Mouse (Mus musculus): ENCODE results near the gene Siglech. TPM values are rescaled to one million over a fixed set of nuclear protein-coding genes. Genes with fewer than 3 reads are reported as not detected.

Siglech gene
- polyA plus RNA-seq (2012; ENCODE audit: insufficient read depth, insufficient read length, missing spikeins), result 0.56 TPM in 1 of 2 replicates, not detected in the other

DNA sequence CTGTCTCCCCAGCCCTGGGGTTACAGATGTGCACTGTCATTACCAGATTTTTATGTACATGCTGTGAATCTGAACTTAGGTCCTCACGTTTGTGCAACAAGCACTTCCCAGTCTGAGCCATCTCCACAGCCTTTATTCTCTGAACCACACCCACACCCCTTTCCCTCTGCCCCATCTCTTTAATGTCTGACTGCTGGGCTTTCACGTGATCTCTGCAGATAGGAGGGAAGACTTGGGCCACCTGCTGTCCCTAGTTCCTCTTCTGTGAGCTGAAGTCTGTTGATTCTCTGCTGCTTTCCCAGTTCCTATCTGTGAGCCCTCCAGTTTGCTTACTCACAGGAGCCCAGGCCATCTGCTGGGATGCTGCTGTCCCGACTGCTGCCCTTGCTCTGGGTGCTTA is at the start of gene Siglech:
TSS of gene Siglech (plus strand) at position 253 of the 400 bp plus-strand sequence.
- peak within 1 kb of the TSS; percentile 37; the same call in 1 of the 2 replicates for H3K27ac ChIP-seq (ENCODE audit: insufficient read depth, low read depth, low read length)
- TF ChIP-seq CTCF (IDR thresholded peaks at IDR 0.05; ENCODE audit: low read depth, low read length), result no peak
- no peak for TF ChIP-seq POLR2A (IDR thresholded peaks at IDR 0.05; ENCODE audit: borderline replicate concordance, low read depth, low read length)
- no peak within 1 kb of the TSS for H3K4me3 ChIP-seq (ENCODE audit: insufficient read depth, low read length)

DNA sequence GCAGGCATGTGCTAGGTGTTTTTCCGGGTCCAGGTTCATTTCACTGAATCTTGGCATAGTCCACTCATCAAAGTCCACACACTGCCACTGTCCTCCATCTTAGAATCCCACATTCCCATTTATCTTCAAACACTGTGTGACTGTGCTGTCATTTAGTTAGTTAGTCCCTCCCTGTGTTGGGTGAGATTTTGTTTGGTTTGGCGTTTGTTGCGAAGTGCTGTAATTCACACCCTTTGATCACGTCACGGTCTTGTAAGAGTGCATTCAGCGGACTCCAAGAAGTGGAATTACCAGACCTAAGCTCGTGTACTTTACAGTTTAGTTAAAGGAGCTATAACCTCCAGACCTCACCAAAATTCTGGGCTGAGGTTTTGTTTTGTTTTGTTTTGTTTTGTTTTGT is 45.3 kb upstream of the Siglech start:
- H3K27ac ChIP-seq (ENCODE audit: insufficient read depth, low read depth, low read length), result no peak overlapping the region
- H3K4me1 ChIP-seq (ENCODE audit: control insufficient read depth, insufficient read depth, low read length), result no peaks in the 10 kb centered on the region
- no peak overlapping the region for H3K4me3 ChIP-seq (ENCODE audit: insufficient read depth, low read length)
- TF ChIP-seq POLR2A (IDR thresholded peaks at IDR 0.05; ENCODE audit: borderline replicate concordance, low read depth, low read length) (no peak), CTCF (IDR thresholded peaks at IDR 0.05; ENCODE audit: low read depth, low read length) (no peak)

More for the DNA sequence above, at the start of gene Siglech:
- H3K4me1 ChIP-seq (ENCODE audit: control insufficient read depth, insufficient read depth, low read length), result peaks cover 16% of the 10 kb centered on the region

- H3K4me1 ChIP-seq (ENCODE audit: control insufficient read depth, insufficient read depth, low read length), result no peaks in the 10 kb centered on the region
- no peak overlapping the region for H3K27ac ChIP-seq (ENCODE audit: insufficient read depth, low read depth, low read length)
- TF ChIP-seq CTCF (IDR thresholded peaks at IDR 0.05; ENCODE audit: low read depth, low read length), result no peak
- TF ChIP-seq POLR2A (IDR thresholded peaks at IDR 0.05; ENCODE audit: borderline replicate concordance, low read depth, low read length), result no peak
- H3K4me3 ChIP-seq (ENCODE audit: insufficient read depth, low read length), result no peak overlapping the region
Observed at GRCm38 (mm10) chr7:55728903-55729302, 39.1 kb upstream of the Siglech start.

DNA sequence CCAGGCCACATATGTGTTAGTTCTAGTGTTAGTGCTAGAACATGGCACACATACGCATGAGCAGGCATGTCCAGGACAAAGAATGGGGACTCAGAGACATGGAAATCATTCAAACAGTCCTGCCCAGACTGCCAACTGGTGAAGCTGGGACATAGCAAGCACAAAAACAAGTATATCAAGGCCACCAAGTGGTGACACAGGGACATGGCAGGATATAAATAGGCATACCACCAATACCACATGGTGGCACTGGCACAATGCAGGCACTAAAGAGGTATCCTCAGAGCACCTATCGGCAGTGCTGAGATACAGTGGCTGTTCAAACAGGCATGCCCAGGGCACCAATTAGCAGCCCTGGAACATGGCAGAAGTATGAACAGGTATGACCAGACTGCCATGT is 33.5 kb upstream of the Siglech start:
- H3K27ac ChIP-seq (ENCODE audit: insufficient read depth, low read depth, low read length), result no peak overlapping the region
- H3K4me3 ChIP-seq (ENCODE audit: insufficient read depth, low read length), result no peak overlapping the region
- no peaks in the 10 kb centered on the region for H3K4me1 ChIP-seq (ENCODE audit: control insufficient read depth, insufficient read depth, low read length)
- TF ChIP-seq CTCF (IDR thresholded peaks at IDR 0.05; ENCODE audit: low read depth, low read length) (no peak), POLR2A (IDR thresholded peaks at IDR 0.05; ENCODE audit: borderline replicate concordance, low read depth, low read length) (no peak)

DNA sequence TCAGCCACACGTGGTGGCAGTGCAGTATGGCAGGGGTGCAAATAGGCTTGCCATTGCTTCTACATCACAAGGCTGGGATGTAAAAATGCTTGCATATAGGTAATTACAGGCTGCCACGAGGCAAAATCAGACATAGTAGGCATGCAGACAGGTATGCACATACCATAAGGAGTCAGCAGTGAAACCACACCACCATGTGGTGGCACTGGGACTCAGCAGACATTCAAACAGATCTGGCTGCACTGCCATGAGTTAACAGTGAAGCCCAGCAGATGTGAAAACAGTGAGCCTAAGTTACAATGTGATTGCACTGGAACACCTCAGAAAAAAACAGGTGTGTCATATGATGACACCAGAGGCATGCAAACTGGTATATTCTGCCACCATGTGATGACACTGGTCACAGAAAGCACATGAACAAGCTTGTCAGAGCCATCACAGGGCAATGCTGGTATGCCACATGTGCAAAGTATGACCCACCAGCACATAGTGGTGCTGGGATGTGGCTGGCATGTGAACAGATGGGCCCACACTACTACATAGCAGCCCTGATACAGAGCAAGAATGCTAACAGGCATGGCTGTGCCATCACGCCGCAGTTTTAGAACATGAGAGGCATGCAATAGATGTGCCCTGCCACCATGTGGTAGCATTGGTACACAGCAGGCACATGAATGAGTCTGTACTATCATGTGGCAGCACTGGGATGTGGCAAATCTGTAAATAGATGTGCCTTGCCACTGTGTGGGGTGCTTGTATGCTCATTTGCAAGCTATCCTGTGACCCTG is 30.7 kb upstream of the Siglech start:
- H3K4me3 ChIP-seq (ENCODE audit: insufficient read depth, low read length), result no peak overlapping the region
- H3K27ac ChIP-seq (ENCODE audit: insufficient read depth, low read depth, low read length), result no peak overlapping the region
- H3K4me1 ChIP-seq (ENCODE audit: control insufficient read depth, insufficient read depth, low read length), result no peaks in the 10 kb centered on the region
- TF ChIP-seq POLR2A (IDR thresholded peaks at IDR 0.05; ENCODE audit: borderline replicate concordance, low read depth, low read length), result no peak
- peak; percentile 53; the same call in 1 of the 2 replicates for TF ChIP-seq CTCF (IDR thresholded peaks at IDR 0.05; ENCODE audit: low read depth, low read length)

DNA sequence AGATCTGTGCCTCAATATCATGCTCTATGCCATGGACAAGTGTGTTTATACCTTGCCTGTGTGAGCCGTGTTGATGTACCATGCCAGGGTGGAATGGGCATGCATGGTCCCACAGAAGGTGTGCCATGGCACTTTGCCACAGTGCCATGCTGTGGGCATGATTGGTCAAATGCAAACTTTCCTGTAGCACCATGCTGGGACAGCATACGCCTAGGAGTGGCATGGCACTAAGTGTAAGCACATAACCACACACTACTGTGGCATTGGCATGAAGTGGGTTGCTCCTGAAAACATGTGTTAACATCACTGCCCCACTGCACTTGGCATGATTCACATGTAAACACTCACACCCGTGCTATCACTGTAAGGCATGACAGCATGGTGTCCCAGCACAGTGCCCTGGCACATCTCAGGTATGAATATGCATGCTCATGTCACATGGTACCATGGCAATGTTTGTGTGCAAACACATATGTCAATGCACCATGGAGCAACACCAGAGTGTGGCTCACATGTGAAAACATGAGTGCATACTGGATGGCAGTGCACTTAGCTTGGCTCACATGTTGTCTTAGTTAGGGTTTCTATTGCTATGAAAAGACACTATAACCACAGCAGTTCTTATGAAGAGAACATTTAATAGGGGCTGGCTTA is 24.2 kb upstream of the Siglech start:
- Histone ChIP-seq H3K27ac (ENCODE audit: insufficient read depth, low read depth, low read length) (no peak overlapping the region), H3K4me1 (ENCODE audit: control insufficient read depth, insufficient read depth, low read length) (no peaks in the 10 kb centered on the region), H3K4me3 (ENCODE audit: insufficient read depth, low read length) (no peak overlapping the region)
- no peak for TF ChIP-seq POLR2A (IDR thresholded peaks at IDR 0.05; ENCODE audit: borderline replicate concordance, low read depth, low read length)
- no peak for TF ChIP-seq CTCF (IDR thresholded peaks at IDR 0.05; ENCODE audit: low read depth, low read length)

- TF ChIP-seq POLR2A (IDR thresholded peaks at IDR 0.05; ENCODE audit: borderline replicate concordance, low read depth, low read length) (no peak), CTCF (IDR thresholded peaks at IDR 0.05; ENCODE audit: low read depth, low read length) (no peak)
- H3K27ac ChIP-seq (ENCODE audit: insufficient read depth, low read depth, low read length), result no peak overlapping the region
- H3K4me1 ChIP-seq (ENCODE audit: control insufficient read depth, insufficient read depth, low read length), result no peaks in the 10 kb centered on the region
- H3K4me3 ChIP-seq (ENCODE audit: insufficient read depth, low read length), result no peak overlapping the region
Observed at GRCm38 (mm10) chr7:55744566-55745220, 23.3 kb upstream of the Siglech start.

- no peaks in the 10 kb centered on the region for H3K4me1 ChIP-seq (ENCODE audit: control insufficient read depth, insufficient read depth, low read length)
- H3K27ac ChIP-seq (ENCODE audit: insufficient read depth, low read depth, low read length), result no peak overlapping the region
- no peak for TF ChIP-seq CTCF (IDR thresholded peaks at IDR 0.05; ENCODE audit: low read depth, low read length)
- no peak for TF ChIP-seq POLR2A (IDR thresholded peaks at IDR 0.05; ENCODE audit: borderline replicate concordance, low read depth, low read length)
- no peak overlapping the region for H3K4me3 ChIP-seq (ENCODE audit: insufficient read depth, low read length)
Observed at GRCm38 (mm10) chr7:55750841-55751240, 17.1 kb upstream of the Siglech start.

- TF ChIP-seq POLR2A (IDR thresholded peaks at IDR 0.05; ENCODE audit: borderline replicate concordance, low read depth, low read length) (no peak), CTCF (IDR thresholded peaks at IDR 0.05; ENCODE audit: low read depth, low read length) (no peak)
- Histone ChIP-seq H3K4me1 (ENCODE audit: control insufficient read depth, insufficient read depth, low read length) (0 out of 2 replicates have a peak, but pooled peaks cover 2% of the 10 kb centered on the region), H3K27ac (ENCODE audit: insufficient read depth, low read depth, low read length) (no peak overlapping the region)
Observed at GRCm38 (mm10) chr7:55759346-55759745, 8.6 kb upstream of the Siglech start.

More at GRCm38 (mm10) chr7:55759346-55759745, 8.6 kb upstream of the Siglech start:
- H3K4me3 ChIP-seq (ENCODE audit: insufficient read depth, low read length), result no peak overlapping the region

Data from bone marrow macrophage, adult 2 months (primary cell).